Mouse (Mus musculus) heart, embryonic 11.5 days (tissue): ENCODE data around the gene Pip5k1a. TPM values are rescaled to one million over a fixed set of nuclear protein-coding genes. Genes with fewer than 3 reads are reported as not detected.
"Not testable (repeated sequence)": the region's sequence is repeated elsewhere in the genome, so short reads cannot be mapped to it uniquely, and the experiment has no call there.

Experiments used
- ATAC-seq: fragments of 200-750 bp; cut with Nextera tagmentation; replicated peaks from 2 replicates; pipeline ENCODE4 v1.8.0; 2017; ENCODE audit warnings: moderate library complexity; ENCODE audit not compliant: insufficient number of reproducible peaks, low FRiP score, low TSS enrichment
- H3K27ac ChIP-seq: fragments of 300-500 bp; sonication (generic); 2 replicates; pipeline ENCODE4 v1.5.1; 2014; ENCODE audit warnings: mild to moderate bottlenecking, low read depth, low read length
- H3K27me3 ChIP-seq: fragments of 300-500 bp; sonication (generic); 2 replicates; pipeline ENCODE4 v1.6.1; 2014; ENCODE audit warnings: mild to moderate bottlenecking, low read length, mixed read lengths; ENCODE audit not compliant: control insufficient read depth, insufficient read depth
- H3K36me3 ChIP-seq: fragments of 300-500 bp; sonication (generic); 2 replicates; pipeline ENCODE4 v1.6.1; 2014; ENCODE audit warnings: mild to moderate bottlenecking, low read length, moderate library complexity, mixed read lengths; ENCODE audit not compliant: control insufficient read depth, insufficient read depth
- H3K4me1 ChIP-seq: fragments of 300-500 bp; sonication (generic); 2 replicates; pipeline ENCODE4 v1.6.1; 2014; ENCODE audit warnings: low read length; ENCODE audit not compliant: control insufficient read depth, insufficient read depth
- H3K4me2 ChIP-seq: fragments of 300-500 bp; sonication (generic); 2 replicates; pipeline ENCODE4 v1.6.1; 2014; ENCODE audit warnings: mild to moderate bottlenecking, moderate library complexity
- H3K4me3 ChIP-seq: fragments of 300-500 bp; sonication (generic); 2 replicates; pipeline ENCODE4 v1.5.1; 2014; ENCODE audit warnings: low read depth, low read length
- H3K9ac ChIP-seq: fragments of 300-500 bp; sonication (generic); 2 replicates; pipeline ENCODE4 v1.6.1; 2014; ENCODE audit warnings: mild to moderate bottlenecking, low read depth, low read length, moderate library complexity
- H3K9me3 ChIP-seq: fragments of 300-500 bp; sonication (generic); replicated peaks from 2 replicates; pipeline ENCODE4 v1.6.1; 2016; ENCODE audit warnings: low read length; ENCODE audit not compliant: control insufficient read depth
- WGBS: fragments of 180-500 bp; shearing (Covaris S2); extraction: QIAGEN DNeasy Blood & Tissue Kit; methylation state at CpG from one replicate; pipeline ENCODE4 v1.1.7; 2014; ENCODE audit not compliant: insufficient replicate concordance; 5-methylcytosine and 5-hydroxymethylcytosine counted together
- polyA plus RNA-seq: library from polyadenylated mRNA; unstranded; fragments of >200 nt; fragmentation: Nextera tagmentation; extraction: Ambion mirVana; gene quantifications from 2 replicates; pipeline ENCODE4 v1.2.1, GENCODE M21; 2014

Gene Pip5k1a
- polyA plus RNA-seq, 1 experiment from 2014 or later, result 14.0 TPM

GRCm38 (mm10) chr3:95139586-95140288 is 33.0 kb upstream of the Pip5k1a start:
- Histone ChIP-seq H3K9me3 (no peaks in the 10 kb centered on the region), H3K27ac (no peak overlapping the region), H3K36me3 (no peaks in the 10 kb centered on the region), H3K4me1 (peaks cover 8% of the 10 kb centered on the region), H3K4me3 (no peak overlapping the region), H3K9ac (no peak overlapping the region), H3K27me3 (peaks cover 2% of the 10 kb centered on the region; the same call in 1 of the 2 replicates), H3K4me2 (peak overlapping the region; percentile 47)
- 56% methylated on average over 25 of the region's 25 CpGs for WGBS
- ATAC-seq, result no peak

GRCm38 (mm10) chr3:95136336-95136735 is 29.6 kb upstream of the Pip5k1a start:
- Histone ChIP-seq H3K9me3 (no peaks in the 10 kb centered on the region), H3K4me3 (no peak overlapping the region), H3K27me3 (no peaks in the 10 kb centered on the region; the same call in 1 of the 2 replicates), H3K27ac (no peak overlapping the region), H3K4me2 (no peak overlapping the region), H3K36me3 (no peaks in the 10 kb centered on the region), H3K9ac (no peak overlapping the region), H3K4me1 (peaks cover 11% of the 10 kb centered on the region)
- no peak for ATAC-seq
- WGBS, result 92% methylated on average over 3 of the region's 3 CpGs

- peak overlapping the region; percentile 37; the same call in 1 of the 2 replicates for H3K4me3 ChIP-seq
- H3K4me1 ChIP-seq, result peaks cover 11% of the 10 kb centered on the region
- ATAC-seq, result no peak
- no peaks in the 10 kb centered on the region for H3K36me3 ChIP-seq
- H3K9me3 ChIP-seq, result no peaks in the 10 kb centered on the region
- peak overlapping the region; percentile 70 for H3K4me2 ChIP-seq
- WGBS, result 78% methylated on average over 7 of the region's 7 CpGs
- no peak overlapping the region for H3K27ac ChIP-seq
- no peak overlapping the region for H3K9ac ChIP-seq
- no peaks in the 10 kb centered on the region for H3K27me3 ChIP-seq
Observed at GRCm38 (mm10) chr3:95135433-95136052, 28.8 kb upstream of the Pip5k1a start.

GRCm38 (mm10) chr3:95135023-95135422 is 28.3 kb upstream of the Pip5k1a start:
- Histone ChIP-seq H3K9ac (no peak overlapping the region), H3K27ac (no peak overlapping the region)
- 19% methylated on average over 6 of the region's 6 CpGs for whole genome bisulfite sequencing

GRCm38 (mm10) chr3:95134133-95134532 is 27.4 kb upstream of the Pip5k1a start:
- not testable (repeated sequence) for H3K9ac ChIP-seq, H3K27me3 ChIP-seq, H3K4me2 ChIP-seq, H3K27ac ChIP-seq, H3K36me3 ChIP-seq, H3K9me3 ChIP-seq
- ATAC-seq, result peak; percentile 39
- WGBS, result no CpG with 5 or more reads among the region's 12 CpGs
- H3K4me3 ChIP-seq, result peak overlapping the region; percentile 74
- H3K4me1 ChIP-seq, result peaks cover 11% of the 10 kb centered on the region

More at GRCm38 (mm10) chr3:95135023-95135422, 28.3 kb upstream of the Pip5k1a start:
- ATAC-seq, result no peak
- H3K9me3 ChIP-seq, result no peaks in the 10 kb centered on the region
- H3K4me2 ChIP-seq, result peak overlapping the region; percentile 70
- peak overlapping the region; percentile 37 for H3K4me3 ChIP-seq
- no peaks in the 10 kb centered on the region for H3K27me3 ChIP-seq
- peaks cover 11% of the 10 kb centered on the region for H3K4me1 ChIP-seq
- no peaks in the 10 kb centered on the region for H3K36me3 ChIP-seq

- H3K27me3 ChIP-seq, result no peaks in the 10 kb centered on the region
- under 1% methylated on average over 20 of the region's 20 CpGs for WGBS
- peak within 1 kb of the TSS; percentile 82 for H3K4me2 ChIP-seq
- ATAC-seq, result peak; percentile 88
- no peaks in the 10 kb centered on the region for H3K9me3 ChIP-seq
- H3K4me3 ChIP-seq, result peak within 1 kb of the TSS; percentile 74
- no peaks in the 10 kb centered on the region for H3K36me3 ChIP-seq
- H3K4me1 ChIP-seq, result peaks cover 11% of the 10 kb centered on the region
- H3K27ac ChIP-seq, result peak within 1 kb of the TSS; percentile 70
- H3K9ac ChIP-seq, result peak within 1 kb of the TSS; percentile 89
Observed at GRCm38 (mm10) chr3:95133680-95134101, 27.0 kb upstream of the Pip5k1a start, which contains the start of the genes Scnm1 and Lysmd1. TSS of gene Scnm1 (minus strand) at chr3:95134011. TSS of gene Lysmd1 (plus strand) at chr3:95134088.

GRCm38 (mm10) chr3:95133176-95133575 is 26.4 kb upstream of the Pip5k1a start:
- peak overlapping the region; percentile 70; the same call in 1 of the 2 replicates for H3K27ac ChIP-seq
- no peak for ATAC-seq
- 53% methylated on average over 11 of the region's 11 CpGs for WGBS

GRCm38 (mm10) chr3:95132389-95132788 is 25.7 kb upstream of the Pip5k1a start:
- H3K36me3 ChIP-seq, ATAC-seq, H3K4me3 ChIP-seq, H3K9me3 ChIP-seq, H3K4me2 ChIP-seq, H3K27me3 ChIP-seq, H3K27ac ChIP-seq, H3K9ac ChIP-seq: not testable (repeated sequence)
- peaks cover 11% of the 10 kb centered on the region for H3K4me1 ChIP-seq
- 85% methylated on average over 2 of the region's 2 CpGs for WGBS

More at GRCm38 (mm10) chr3:95133176-95133575, 26.4 kb upstream of the Pip5k1a start:
- Histone ChIP-seq H3K9ac (peak overlapping the region; percentile 89), H3K4me2 (peak overlapping the region; percentile 82), H3K27me3 (no peaks in the 10 kb centered on the region), H3K4me1 (peaks cover 11% of the 10 kb centered on the region), H3K36me3 (no peaks in the 10 kb centered on the region), H3K4me3 (peak overlapping the region; percentile 74), H3K9me3 (no peaks in the 10 kb centered on the region)
